Mouse (Mus musculus) heart, postnatal 4 days (tissue): Measurements from ENCODE around the gene Wdr47. TPM values are rescaled to one million over a fixed set of nuclear protein-coding genes. Genes with fewer than 3 reads are reported as not detected.
"Not testable (repeated sequence)": the region's sequence is repeated elsewhere in the genome, so short reads cannot be mapped to it uniquely, and the experiment has no call there.

ENCODE experiments used
- DNase-seq: peaks from one replicate; pipeline ENCODE4 v3.0.0; 2021
- total RNA-seq, 2 experiments: library from RNA; stranded (reverse); gene quantifications; 2 replicates each; pipeline ENCODE4 v1.2.3; 2021

Gene Wdr47
- total RNA-seq: 1 to 10 TPM; 9.1 to 9.2 TPM

DNA sequence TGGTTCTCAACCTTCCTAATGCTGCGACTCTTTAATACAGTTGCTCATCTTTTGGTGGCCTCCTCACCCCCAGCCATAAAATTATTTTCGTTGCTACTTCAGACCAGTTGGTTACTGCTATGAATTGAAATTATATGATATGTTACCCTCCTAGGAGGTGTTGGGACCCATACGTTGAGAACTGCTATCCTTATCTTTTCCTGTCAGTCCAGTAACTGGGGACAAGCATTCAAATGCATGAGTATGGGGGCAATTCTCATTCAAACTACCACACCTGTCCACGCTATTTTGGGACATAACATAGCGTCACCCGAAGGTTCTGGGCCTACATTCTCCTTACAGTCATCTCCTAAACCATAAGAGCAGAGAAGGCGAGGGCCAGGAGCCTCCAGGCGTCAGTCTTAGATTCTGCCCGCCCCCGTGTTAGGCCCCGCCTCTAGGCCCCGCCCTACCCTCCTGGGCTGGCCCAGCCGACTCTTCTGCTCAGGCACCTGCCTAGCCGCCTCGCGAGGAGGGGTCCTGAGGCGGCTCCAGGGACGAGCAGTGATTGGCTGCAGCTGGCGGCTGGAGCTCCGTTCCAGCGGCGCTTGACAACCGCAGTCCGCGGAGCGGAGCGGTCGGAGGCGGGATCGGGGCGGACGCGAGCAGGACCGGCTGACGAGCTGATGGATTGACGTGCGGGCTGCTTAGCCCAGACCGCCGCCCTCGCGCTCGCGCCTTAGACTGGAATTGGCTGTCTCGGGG, at the start of gene Wdr47:
Wdr47 (plus strand) TSS at position 494 of the 744 bp plus-strand sequence.
- peak; percentile 96 for DNase-seq

GRCm38 (mm10) chr3:108542299-108542698, 48.8 kb upstream of the Wdr47 start:
- DNase-seq: no peak

- DNase-seq: no peak
These were observed 36.9 kb upstream of the Wdr47 start for GRCm38 (mm10) chr3:108554111-108554561.

GRCm38 (mm10) chr3:108554587-108555312, 36.3 kb upstream of the Wdr47 start:
- peak; percentile 94 for DNase-seq

- DNase-seq: no peak
These were observed 33.2 kb upstream of the Wdr47 start for GRCm38 (mm10) chr3:108557888-108558287.

- peak; percentile 96 for DNase-seq
These were observed 28.8 kb upstream of the Wdr47 start, which contains the start of gene Tmem167b for GRCm38 (mm10) chr3:108562133-108562730. Gene Tmem167b, minus strand, starts transcription at chr3:108562466.

DNA sequence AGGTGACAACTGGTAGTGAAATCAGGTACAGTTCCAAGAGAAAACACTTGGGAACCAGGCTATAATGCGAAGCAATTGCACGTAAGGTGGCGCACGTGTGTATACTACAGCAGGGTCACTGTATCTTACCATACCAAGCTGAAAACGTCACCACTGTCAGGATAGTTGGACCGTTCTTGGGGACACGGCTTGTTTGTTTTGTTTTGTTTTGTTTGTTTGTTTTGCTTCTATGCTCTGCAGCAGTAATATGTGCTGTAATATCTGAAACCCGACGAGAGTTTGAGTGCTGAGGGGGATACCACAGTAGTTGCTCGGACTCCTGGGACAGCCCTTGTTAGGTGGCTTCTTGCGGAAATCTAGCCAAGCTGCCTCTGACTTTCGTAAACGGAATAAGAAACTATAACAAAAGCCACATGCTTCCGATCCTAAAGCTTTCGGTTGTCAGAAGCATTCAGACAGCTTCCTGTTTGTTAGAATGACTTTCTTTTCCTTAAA, 28.3 kb upstream of the Wdr47 start:
- DNase-seq: peak; percentile 31

- peak; percentile 87 for DNase-seq
These were observed 27.8 kb upstream of the Wdr47 start for GRCm38 (mm10) chr3:108563309-108563708.

GRCm38 (mm10) chr3:108567990-108568877, 22.8 kb upstream of the Wdr47 start:
- DNase-seq: no peak

DNA sequence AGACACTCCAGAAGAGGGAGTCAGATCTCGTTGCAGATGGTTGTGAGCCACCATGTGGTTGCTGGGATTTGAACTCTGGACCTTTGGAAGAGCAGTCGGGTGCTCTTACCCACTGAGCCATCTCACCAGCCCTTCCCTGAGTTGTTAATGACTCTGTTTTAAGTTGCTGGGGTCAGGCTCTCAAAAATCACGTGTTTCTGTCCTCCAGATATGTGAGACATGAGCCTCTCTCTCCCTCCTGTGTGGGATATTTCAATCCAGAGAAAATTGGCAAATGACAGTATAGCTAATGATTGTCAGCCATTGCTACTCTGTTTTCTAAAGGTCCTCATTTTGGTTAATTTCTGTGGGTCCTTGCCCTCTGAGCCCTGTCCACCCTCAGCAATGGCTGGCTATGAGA, 21.4 kb upstream of the Wdr47 start:
- not testable (repeated sequence) for DNase-seq

- no peak for DNase-seq
These were observed 20.3 kb upstream of the Wdr47 start for GRCm38 (mm10) chr3:108570813-108571212.

DNA sequence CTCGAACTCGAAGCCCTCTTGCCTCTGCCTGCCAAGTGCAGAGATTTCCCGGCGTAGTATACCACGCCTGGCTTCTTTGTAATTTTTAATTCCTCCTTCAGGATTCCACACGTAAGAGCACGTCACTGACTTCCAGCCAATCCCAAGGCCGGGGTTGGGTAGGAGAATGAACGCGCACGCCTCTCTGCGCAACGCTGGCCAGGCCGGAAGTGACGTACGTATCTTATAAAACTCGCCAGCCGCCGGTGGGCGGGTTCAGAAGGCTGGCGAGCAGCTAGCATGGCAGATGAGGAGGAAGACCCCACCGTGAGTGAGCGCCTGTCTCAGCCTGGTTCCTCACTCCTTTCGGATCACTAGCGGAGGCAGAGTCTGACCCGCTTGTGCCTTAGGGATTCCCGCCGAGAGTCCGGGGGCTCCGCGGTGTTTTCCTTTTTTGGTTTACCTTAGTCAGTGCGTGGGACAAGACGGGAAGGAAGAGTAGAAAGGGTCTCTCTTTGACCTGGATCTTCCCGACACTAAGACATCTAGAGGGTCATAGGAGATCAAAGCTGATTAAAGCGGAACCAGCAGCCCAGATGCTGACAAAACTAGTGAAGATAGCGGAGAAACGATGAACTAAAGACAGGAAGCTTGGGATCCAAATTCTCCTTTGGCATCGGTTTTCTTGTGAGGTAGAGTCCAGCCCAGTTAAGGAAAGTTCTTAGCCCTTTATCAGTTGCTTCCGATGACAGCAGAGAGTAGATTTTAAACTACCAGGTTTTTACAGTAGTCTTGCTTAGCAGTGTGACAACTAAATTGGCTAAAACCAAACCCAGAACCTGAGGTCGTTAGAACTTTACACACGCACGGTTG, 19.4 kb upstream of the Wdr47 start, which contains the start of gene Taf13:
Taf13 (plus strand) TSS at position 256 of the 852 bp plus-strand sequence.
- peak; percentile 98 for DNase-seq

GRCm38 (mm10) chr3:108572309-108573010, 18.6 kb upstream of the Wdr47 start:
- DNase-seq: no peak

GRCm38 (mm10) chr3:108574018-108574417, 17.1 kb upstream of the Wdr47 start:
- DNase-seq: no peak

DNA sequence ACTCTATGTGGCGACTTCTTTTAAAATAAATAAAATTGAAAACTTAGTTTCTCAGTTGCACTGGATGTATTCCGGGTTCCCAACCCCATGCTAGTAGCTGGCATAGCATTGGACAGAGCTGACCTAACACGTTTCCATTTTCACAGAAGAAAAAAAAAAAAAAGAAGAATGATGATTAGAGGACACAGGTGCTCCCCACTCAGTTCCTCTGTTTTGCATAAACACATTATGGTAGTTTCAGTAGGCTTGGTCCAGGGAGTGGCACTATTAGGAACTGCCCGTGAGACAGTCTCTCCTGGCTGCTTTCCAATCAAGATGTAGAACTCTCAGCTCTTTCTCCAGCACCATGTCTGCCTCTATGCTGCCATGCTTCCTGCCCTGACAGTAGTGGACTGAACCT, 6.5 kb upstream of the Wdr47 start:
- DNase-seq: no peak

- DNase-seq: no peak
These were observed 2.6 kb upstream of the Wdr47 start for GRCm38 (mm10) chr3:108588446-108588845.

- no peak for DNase-seq
These were observed 747 bp downstream of the Wdr47 start for GRCm38 (mm10) chr3:108591530-108592522.

DNA sequence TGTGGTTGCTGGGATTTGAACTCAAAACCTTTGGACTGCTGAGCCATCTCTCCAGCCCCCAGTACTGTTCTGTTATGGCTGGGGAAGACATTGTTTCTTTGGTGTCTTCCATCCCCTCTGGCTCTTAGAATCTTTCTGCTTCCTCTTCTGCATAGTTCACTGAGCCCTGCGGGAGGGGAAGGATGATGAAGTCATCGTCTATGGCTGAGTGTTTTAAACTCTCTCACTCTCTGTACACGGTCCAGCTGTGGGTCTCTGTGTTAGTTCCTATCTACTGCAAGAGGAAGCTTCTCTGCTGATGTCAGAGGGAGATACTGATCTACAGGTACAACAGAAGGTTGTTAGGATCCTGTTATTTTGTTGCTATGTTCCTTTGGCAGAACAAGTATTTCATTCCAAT, 17.8 kb downstream of the Wdr47 start:
- no peak for DNase-seq

GRCm38 (mm10) chr3:108634761-108635160, 43.7 kb downstream of the Wdr47 start:
- no peak for DNase-seq
